Mouse (Mus musculus) erythroblast, embryonic 14.5 days (primary cell): ENCODE measurements around the gene Cdk2. TPM values are rescaled to one million over a fixed set of nuclear protein-coding genes. Genes with fewer than 3 reads are reported as not detected.

Experiments
- H3K27me3 ChIP-seq: 2 replicates; pipeline ENCODE4 v1.6.1; 2012; ENCODE audit warnings: inconsistent platforms; ENCODE audit not compliant: control insufficient read depth
- H3K36me3 ChIP-seq: 2 replicates; pipeline ENCODE4 v1.6.1; 2012; ENCODE audit warnings: mild to moderate bottlenecking, inconsistent platforms; ENCODE audit not compliant: control insufficient read depth
- H3K4me1 ChIP-seq: 2 replicates; pipeline ENCODE4 v1.6.1; 2012; ENCODE audit warnings: inconsistent platforms; ENCODE audit not compliant: control insufficient read depth
- H3K4me3 ChIP-seq: replicated peaks from 2 replicates; pipeline ENCODE3; 2012; ENCODE audit warnings: moderate library complexity, mild to moderate bottlenecking, inconsistent platforms
- H3K9me3 ChIP-seq: 2 replicates; pipeline ENCODE4 v1.6.1; 2012; ENCODE audit warnings: low read length, inconsistent platforms, mixed read lengths; ENCODE audit not compliant: control insufficient read depth
- GATA1 ChIP-seq: IDR thresholded peaks from 2 replicates; pipeline ENCODE4 v1.6.1; 2012; ENCODE audit warnings: low read length, inconsistent platforms, mixed read lengths
- TAL1 ChIP-seq: IDR thresholded peaks from 3 replicates; pipeline ENCODE4 v1.6.1; 2012; ENCODE audit warnings: low read length, inconsistent platforms, mixed read lengths
- polyA plus RNA-seq: library from polyadenylated mRNA; stranded (reverse); fragments of >175 nt; gene quantifications from 2 replicates; pipeline ENCODE4 v1.2.3, GENCODE M21; 2012

Gene Cdk2
- polyA plus RNA-seq, 1 experiment = 2.6 TPM

- TF ChIP-seq GATA1 (no peak), TAL1 (no peak)
- Histone ChIP-seq H3K27me3 (no peaks in the 10 kb centered on the region), H3K4me1 (peaks cover 44% of the 10 kb centered on the region), H3K36me3 (peaks cover 34% of the 10 kb centered on the region), H3K4me3 (peak overlapping the region; percentile 97), H3K9me3 (no peaks in the 10 kb centered on the region)
Observed at GRCm38 (mm10) chr10:128705317-128705693, 474 bp upstream of the Cdk2 start.

- Histone ChIP-seq H3K36me3 (peaks cover 48% of the 10 kb centered on the region), H3K27me3 (no peaks in the 10 kb centered on the region), H3K4me3 (peak within 1 kb of the TSS; percentile 97), H3K4me1 (peaks cover 56% of the 10 kb centered on the region), H3K9me3 (no peaks in the 10 kb centered on the region)
- TF ChIP-seq TAL1 (no peak), GATA1 (no peak)
Observed at GRCm38 (mm10) chr10:128703895-128704294, 936 bp downstream of the Cdk2 start, which contains the start of gene Pmel. TSS of gene Pmel (plus strand) at chr10:128704195.

GRCm38 (mm10) chr10:128702328-128703007, 2.4 kb downstream of the Cdk2 start:
- Histone ChIP-seq H3K4me3 (peak overlapping the region; percentile 39), H3K27me3 (no peaks in the 10 kb centered on the region), H3K9me3 (no peaks in the 10 kb centered on the region), H3K4me1 (peaks cover 62% of the 10 kb centered on the region), H3K36me3 (peaks cover 60% of the 10 kb centered on the region)
- no peak for TF ChIP-seq TAL1
- no peak for TF ChIP-seq GATA1

- Histone ChIP-seq H3K27me3 (no peaks in the 10 kb centered on the region), H3K36me3 (peaks cover 68% of the 10 kb centered on the region), H3K4me3 (no peak overlapping the region), H3K4me1 (peaks cover 64% of the 10 kb centered on the region), H3K9me3 (peaks cover 2% of the 10 kb centered on the region; the same call in 1 of the 2 replicates)
- no peak for TF ChIP-seq TAL1
- TF ChIP-seq GATA1 = no peak
Observed at GRCm38 (mm10) chr10:128700712-128701111, 4.1 kb downstream of the Cdk2 start.

- TF ChIP-seq TAL1 = no peak
- no peak for TF ChIP-seq GATA1
- H3K9me3 ChIP-seq = peaks cover 2% of the 10 kb centered on the region; the same call in 1 of the 2 replicates
- no peak overlapping the region for H3K4me3 ChIP-seq
- H3K4me1 ChIP-seq = peaks cover 68% of the 10 kb centered on the region
- H3K27me3 ChIP-seq = no peaks in the 10 kb centered on the region
- H3K36me3 ChIP-seq = peaks cover 68% of the 10 kb centered on the region
Observed at GRCm38 (mm10) chr10:128699611-128700010, 5.2 kb downstream of the Cdk2 start.

- H3K9me3 ChIP-seq = peaks cover 2% of the 10 kb centered on the region; the same call in 1 of the 2 replicates
- H3K36me3 ChIP-seq = peaks cover 72% of the 10 kb centered on the region
- peaks cover 67% of the 10 kb centered on the region for H3K4me1 ChIP-seq
- H3K27me3 ChIP-seq = no peaks in the 10 kb centered on the region
- no peak overlapping the region for H3K4me3 ChIP-seq
- TF ChIP-seq TAL1 (no peak), GATA1 (no peak)
Observed at GRCm38 (mm10) chr10:128699006-128699405, 5.8 kb downstream of the Cdk2 start.

GRCm38 (mm10) chr10:128697072-128697725, 7.6 kb downstream of the Cdk2 start:
- H3K27me3 ChIP-seq = no peaks in the 10 kb centered on the region
- H3K9me3 ChIP-seq = peaks cover 2% of the 10 kb centered on the region; the same call in 1 of the 2 replicates
- H3K4me3 ChIP-seq = no peak overlapping the region
- TF ChIP-seq GATA1 (no peak), TAL1 (no peak)
- H3K4me1 ChIP-seq = peaks cover 55% of the 10 kb centered on the region
- peaks cover 66% of the 10 kb centered on the region for H3K36me3 ChIP-seq

GRCm38 (mm10) chr10:128695992-128696807, 8.6 kb downstream of the Cdk2 start, which contains the start of gene Rab5b:
TSS of gene Rab5b (minus strand) at chr10:128696264.
- peak within 1 kb of the TSS; percentile 89 for H3K4me3 ChIP-seq
- TF ChIP-seq GATA1 (no peak), TAL1 (no peak)
- H3K4me1 ChIP-seq = peaks cover 53% of the 10 kb centered on the region
- peaks cover 2% of the 10 kb centered on the region; the same call in 1 of the 2 replicates for H3K9me3 ChIP-seq
- peaks cover 56% of the 10 kb centered on the region for H3K36me3 ChIP-seq
- no peaks in the 10 kb centered on the region for H3K27me3 ChIP-seq

GRCm38 (mm10) chr10:128695411-128695991, 9.3 kb downstream of the Cdk2 start:
- Histone ChIP-seq H3K36me3 (peaks cover 49% of the 10 kb centered on the region), H3K27me3 (no peaks in the 10 kb centered on the region), H3K4me3 (peak overlapping the region; percentile 89), H3K9me3 (peaks cover 2% of the 10 kb centered on the region; the same call in 1 of the 2 replicates), H3K4me1 (peaks cover 51% of the 10 kb centered on the region)
- TF ChIP-seq GATA1 (no peak), TAL1 (no peak)
